Mouse (Mus musculus): Measurements from ENCODE around the gene Ctdspl. TPM values are rescaled to one million over a fixed set of nuclear protein-coding genes. Genes with fewer than 3 reads are reported as not detected.

Ctdspl gene
- total RNA-seq, 2 experiments from 2014 or later, result 8.1 to 19.4 TPM

DNA sequence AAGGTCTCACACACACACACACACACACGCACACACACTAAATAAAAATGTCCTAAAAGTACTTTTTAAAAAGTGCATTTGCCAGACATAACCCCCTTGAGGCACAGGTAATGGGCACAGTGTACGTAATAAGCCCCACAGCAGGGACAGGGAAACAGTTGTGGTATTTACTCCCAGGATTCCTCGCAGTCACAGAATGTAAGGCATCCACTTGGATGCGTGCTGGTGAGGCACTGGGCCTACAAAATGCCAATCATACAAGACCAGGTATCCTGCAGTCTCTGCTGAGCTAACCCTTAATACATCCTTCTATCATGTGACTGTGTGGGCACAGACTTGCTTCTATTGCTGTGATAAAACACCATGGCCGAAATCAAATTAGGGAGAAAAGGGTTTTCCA, 22.2 kb downstream of the Ctdspl start:
- no peak for ATAC-seq (replicated peaks; ENCODE audit: poor library complexity)

DNA sequence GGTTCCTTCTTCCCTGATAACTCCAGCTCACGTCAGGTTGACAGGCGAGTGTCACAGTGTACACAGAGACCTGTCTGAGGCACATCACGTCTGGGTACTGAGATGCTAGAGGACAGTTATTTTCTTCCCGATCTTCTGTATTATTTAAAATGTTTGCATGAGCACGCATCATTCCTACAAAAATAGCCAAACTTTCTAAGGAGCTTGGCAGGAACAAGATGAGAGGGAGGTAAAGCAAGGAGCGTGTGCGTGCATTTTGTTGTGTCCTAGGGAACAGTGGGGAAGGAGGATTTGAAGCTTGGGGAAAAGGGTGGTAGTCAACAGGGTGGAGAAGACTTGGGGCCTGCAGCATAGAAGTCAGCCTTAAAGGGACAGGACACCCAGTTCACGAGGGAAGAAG, 22.9 kb downstream of the Ctdspl start:
- ATAC-seq (replicated peaks; ENCODE audit: poor library complexity), result no peak

- ATAC-seq (replicated peaks; ENCODE audit: poor library complexity), result no peak
These were observed 23.4 kb downstream of the Ctdspl start for GRCm38 (mm10) chr9:118949654-118950053.

GRCm38 (mm10) chr9:118950061-118950460, 23.8 kb downstream of the Ctdspl start:
- ATAC-seq (replicated peaks; ENCODE audit: poor library complexity), result peak; percentile 52; the same call in 1 of the 2 replicates

DNA sequence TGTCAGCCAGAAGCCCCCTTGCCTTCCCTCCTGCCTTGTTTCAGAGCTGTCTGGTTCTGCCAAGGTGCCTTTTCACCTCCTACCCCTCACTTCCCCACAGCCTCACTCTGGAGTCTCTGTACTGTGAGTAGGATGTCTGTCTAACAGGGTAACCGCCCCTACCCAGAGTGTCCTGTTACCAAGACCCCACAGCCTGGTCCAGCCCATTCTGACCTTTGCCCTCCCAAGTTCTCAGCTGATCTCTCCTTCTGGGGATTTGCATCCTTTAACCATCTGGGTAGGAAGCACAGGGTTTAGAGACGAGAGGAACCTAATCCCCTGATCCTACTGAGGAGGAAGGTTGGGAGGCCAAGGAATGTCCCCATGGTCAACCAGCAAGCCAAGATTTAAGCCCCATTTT, 24.5 kb downstream of the Ctdspl start:
- no peak for ATAC-seq (replicated peaks; ENCODE audit: poor library complexity)

- ATAC-seq (replicated peaks; ENCODE audit: poor library complexity), result no peak
These were observed 25.1 kb downstream of the Ctdspl start for GRCm38 (mm10) chr9:118951381-118951780.

- no peak for ATAC-seq (replicated peaks; ENCODE audit: poor library complexity)
These were observed 25.9 kb downstream of the Ctdspl start for GRCm38 (mm10) chr9:118952180-118952579.

- ATAC-seq (replicated peaks; ENCODE audit: poor library complexity), result no peak
These were observed 27.4 kb downstream of the Ctdspl start for GRCm38 (mm10) chr9:118953465-118954194.

DNA sequence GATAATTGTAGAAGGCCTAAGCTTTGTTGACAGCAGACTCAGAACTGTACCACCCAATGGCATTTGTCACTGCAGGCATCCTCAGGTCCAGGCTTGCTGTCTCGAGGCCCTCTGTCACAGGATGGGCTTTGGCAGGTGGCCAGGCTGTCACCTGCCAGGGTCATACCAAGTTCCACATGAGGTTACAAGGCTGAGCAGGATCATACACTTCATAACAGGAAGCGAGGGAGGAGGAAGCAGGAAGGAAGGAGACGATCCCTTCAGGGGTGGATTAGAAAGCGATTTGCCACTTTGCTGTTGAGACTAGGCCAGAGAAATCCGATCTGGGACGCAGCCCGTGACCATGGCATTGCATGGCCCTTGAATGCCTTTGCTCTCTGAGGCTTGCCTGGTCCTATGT, 32.5 kb downstream of the Ctdspl start:
- no peak for ATAC-seq (replicated peaks; ENCODE audit: poor library complexity)

GRCm38 (mm10) chr9:118960415-118961091, 34.3 kb downstream of the Ctdspl start:
- ATAC-seq (replicated peaks; ENCODE audit: poor library complexity), result no peak

DNA sequence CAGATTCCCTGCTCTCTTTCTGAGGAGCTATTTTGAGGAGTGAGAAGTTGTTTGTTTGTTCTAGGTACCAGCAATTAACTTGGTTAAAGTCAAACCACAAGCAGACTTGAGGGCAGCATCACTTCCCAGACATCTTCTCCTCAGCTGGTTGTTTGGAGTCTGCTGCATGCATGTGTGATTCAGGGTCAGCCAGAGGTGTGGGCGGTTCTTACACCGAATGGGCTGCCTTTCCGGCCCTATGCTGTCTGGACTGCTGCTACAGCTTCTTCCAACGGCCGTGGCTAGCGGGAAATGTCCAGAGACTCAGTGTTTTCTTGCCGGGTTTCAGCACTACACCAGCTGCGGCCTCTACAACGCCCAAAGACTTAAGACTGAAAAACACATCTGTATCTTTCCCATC, 36.9 kb downstream of the Ctdspl start:
- ATAC-seq (replicated peaks; ENCODE audit: poor library complexity), result no peak

GRCm38 (mm10) chr9:118964263-118965034, 38.2 kb downstream of the Ctdspl start:
- no peak for ATAC-seq (replicated peaks; ENCODE audit: poor library complexity)

DNA sequence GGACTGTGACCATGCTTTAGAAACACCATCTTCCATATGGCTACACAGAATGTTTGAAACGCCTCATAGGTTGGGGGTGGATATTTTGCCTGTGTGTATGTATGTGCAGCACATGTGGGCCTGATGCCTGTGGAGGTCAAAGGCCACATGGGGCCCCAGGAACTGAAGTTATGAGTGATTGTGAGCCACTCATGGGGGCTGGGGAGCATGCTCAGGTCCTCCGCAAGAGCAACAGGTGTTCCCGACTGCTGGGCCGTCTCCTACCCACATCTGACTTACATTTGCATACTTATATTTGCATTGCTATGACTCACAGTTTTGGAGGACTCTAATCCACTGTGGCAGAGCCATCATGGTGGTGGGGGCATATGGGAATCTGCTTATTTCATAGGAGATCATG, 43.6 kb downstream of the Ctdspl start:
- ATAC-seq (replicated peaks; ENCODE audit: poor library complexity), result no peak

DNA sequence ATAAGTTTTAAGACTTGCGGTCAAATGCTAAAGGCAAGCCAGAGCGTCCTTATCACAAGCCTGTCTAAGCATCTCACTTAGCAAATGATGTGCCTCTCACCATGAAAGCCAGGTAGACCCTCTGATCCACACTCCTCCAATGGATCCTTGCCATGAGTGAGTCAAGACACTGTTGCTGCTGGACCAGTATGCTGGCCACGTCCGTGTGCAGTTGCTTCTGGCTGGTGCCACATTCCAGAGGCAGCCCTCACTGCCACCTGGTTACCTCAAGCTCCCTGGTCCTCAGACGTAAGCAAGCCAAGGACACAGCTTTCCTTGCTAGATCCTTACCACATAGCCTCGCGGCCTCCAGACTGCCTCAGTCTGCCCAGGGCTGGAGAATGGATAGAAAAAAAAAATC, 46.8 kb downstream of the Ctdspl start:
- ATAC-seq (replicated peaks; ENCODE audit: poor library complexity), result no peak

- ATAC-seq (replicated peaks; ENCODE audit: poor library complexity), result no peak
These were observed 47.3 kb downstream of the Ctdspl start for GRCm38 (mm10) chr9:118973566-118973965.

DNA sequence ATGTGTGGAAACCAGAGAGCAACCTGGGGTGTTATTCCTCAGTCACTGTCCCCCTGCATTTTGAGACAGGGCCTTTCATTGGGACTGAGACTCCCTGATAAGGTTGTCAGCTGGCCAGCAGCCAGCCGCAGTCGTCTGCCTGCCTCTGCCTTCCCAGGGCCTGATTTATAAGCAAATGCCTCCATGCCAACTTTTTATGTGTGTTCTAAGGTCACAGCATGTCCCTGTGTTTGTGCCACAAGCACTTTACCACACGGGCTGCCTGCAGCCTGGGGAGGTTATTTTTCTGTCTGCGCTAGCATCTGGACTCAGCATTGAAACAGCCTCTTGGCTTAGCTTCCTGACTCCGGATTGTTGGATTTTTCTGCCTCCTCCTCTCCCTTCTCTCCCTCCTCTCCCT, 47.9 kb downstream of the Ctdspl start:
- ATAC-seq (replicated peaks; ENCODE audit: poor library complexity), result peak; percentile 74

GRCm38 (mm10) chr9:118975211-118975671, 49.0 kb downstream of the Ctdspl start:
- no peak for ATAC-seq (replicated peaks; ENCODE audit: poor library complexity)

- no peak for ATAC-seq (replicated peaks; ENCODE audit: poor library complexity)
These were observed 49.5 kb downstream of the Ctdspl start for GRCm38 (mm10) chr9:118975758-118976157.

- no peak for ATAC-seq (replicated peaks; ENCODE audit: poor library complexity)
These were observed 50.3 kb downstream of the Ctdspl start for GRCm38 (mm10) chr9:118976561-118976960.

- no peak for ATAC-seq (replicated peaks; ENCODE audit: poor library complexity)
These were observed 51.2 kb downstream of the Ctdspl start for GRCm38 (mm10) chr9:118977425-118977824.

DNA sequence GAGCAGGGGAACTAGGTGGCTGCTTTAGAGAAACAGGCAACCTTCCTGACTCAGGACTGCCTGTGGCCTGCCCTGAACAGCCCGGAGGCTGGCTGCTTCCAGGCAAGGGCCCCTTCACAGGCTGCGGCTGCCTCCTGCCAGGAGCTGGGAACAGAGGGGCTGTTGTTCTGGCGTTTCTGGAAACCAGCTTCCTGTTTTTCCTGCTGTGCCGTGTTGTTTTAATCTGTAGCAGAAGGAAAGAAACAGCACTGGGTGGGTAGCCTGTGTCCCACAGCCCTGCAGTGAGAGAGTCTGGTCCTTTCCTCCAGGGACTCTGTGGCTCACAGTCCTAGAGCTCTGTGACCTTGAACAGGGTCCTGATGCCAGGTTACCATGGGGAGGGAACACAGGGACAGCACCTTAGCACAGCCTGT, 54.2 kb downstream of the Ctdspl start:
- no peak for ATAC-seq (replicated peaks; ENCODE audit: poor library complexity)
